Mouse (Mus musculus) urinary bladder, postnatal 25 days (tissue): Measurements from ENCODE around the gene Rnf157.

Experiments used
- DNase-seq: peaks from one replicate; pipeline ENCODE4 v3.0.0; 2022; ENCODE audit warnings: low spot score

Gene Rnf157

GRCm38 (mm10) chr11:116337000-116337399 is 75.8 kb downstream of the Rnf157 start:
- no peak for DNase-seq

GRCm38 (mm10) chr11:116336393-116336792 is 76.4 kb downstream of the Rnf157 start:
- no peak for DNase-seq

GRCm38 (mm10) chr11:116335244-116336036 is 77.4 kb downstream of the Rnf157 start, which contains the start of gene Foxj1:
Gene Foxj1, minus strand, starts transcription at chr11:116335399.
- peak; percentile 95 for DNase-seq

- no peak for DNase-seq
Measured at GRCm38 (mm10) chr11:116334417-116334782, 78.4 kb downstream of the Rnf157 start.

- DNase-seq: no peak
Measured at GRCm38 (mm10) chr11:116333526-116334416, 79.1 kb downstream of the Rnf157 start.

- no peak for DNase-seq
Measured at GRCm38 (mm10) chr11:116332983-116333270, 79.9 kb downstream of the Rnf157 start.

- DNase-seq: no peak
Measured at GRCm38 (mm10) chr11:116332232-116332982, 80.4 kb downstream of the Rnf157 start.

GRCm38 (mm10) chr11:116330211-116330518 is 82.7 kb downstream of the Rnf157 start:
- DNase-seq: no peak

GRCm38 (mm10) chr11:116329314-116330210 is 83.3 kb downstream of the Rnf157 start:
- no peak for DNase-seq

- peak; percentile 63 for DNase-seq
Measured at GRCm38 (mm10) chr11:116326963-116327603, 85.7 kb downstream of the Rnf157 start.

- DNase-seq: peak; percentile 97
Measured at GRCm38 (mm10) chr11:116318719-116319659, 93.8 kb downstream of the Rnf157 start.

- DNase-seq: no peak
Measured at GRCm38 (mm10) chr11:116312359-116312758, 100.5 kb downstream of the Rnf157 start.

- no peak for DNase-seq
Measured at GRCm38 (mm10) chr11:116311169-116311568, 101.7 kb downstream of the Rnf157 start.

- no peak for DNase-seq
Measured at GRCm38 (mm10) chr11:116309601-116310000, 103.2 kb downstream of the Rnf157 start.

- DNase-seq: no peak
Measured at GRCm38 (mm10) chr11:116307762-116308531, 104.9 kb downstream of the Rnf157 start.

- no peak for DNase-seq
Measured at GRCm38 (mm10) chr11:116307019-116307725, 105.7 kb downstream of the Rnf157 start, which contains the start of gene Exoc7. Gene Exoc7, minus strand, starts transcription at chr11:116307233.

- peak; percentile 89 for DNase-seq
Measured at GRCm38 (mm10) chr11:116306126-116306982, 106.5 kb downstream of the Rnf157 start.
